Mouse (Mus musculus) embryonic facial prominence, embryonic 10.5 days (tissue): ENCODE measurements around the gene Il15ra. TPM values are rescaled to one million over a fixed set of nuclear protein-coding genes. Genes with fewer than 3 reads are reported as not detected.
A peak's percentile ranks its signal among the peaks of the same experiment; 100 is the strongest.

Source experiments
- DNase-seq: peaks from one replicate; pipeline ENCODE4 v3.0.0-alpha.2; 2017; ENCODE audit warnings: low spot score
- H3K27ac ChIP-seq: fragments of 300-500 bp; sonication (generic); replicated peaks from 2 replicates; pipeline ENCODE4 v1.5.1; 2016; ENCODE audit warnings: mild to moderate bottlenecking
- H3K27me3 ChIP-seq: fragments of 300-500 bp; sonication (generic); replicated peaks from 2 replicates; pipeline ENCODE4 v1.6.1; 2016; ENCODE audit warnings: low read depth, mild to moderate bottlenecking; ENCODE audit not compliant: poor library complexity, severe bottlenecking
- H3K36me3 ChIP-seq: fragments of 300-500 bp; sonication (generic); replicated peaks from 2 replicates; pipeline ENCODE4 v1.6.1; 2016; ENCODE audit warnings: mild to moderate bottlenecking, moderate library complexity
- H3K4me1 ChIP-seq: fragments of 300-500 bp; sonication (generic); 2 replicates; pipeline ENCODE4 v1.6.1; 2016
- H3K4me3 ChIP-seq: fragments of 300-500 bp; sonication (generic); 2 replicates; pipeline ENCODE4 v1.5.1; 2016; ENCODE audit warnings: mild to moderate bottlenecking, moderate library complexity
- H3K9me3 ChIP-seq: fragments of 300-500 bp; sonication (generic); 2 replicates; pipeline ENCODE4 v1.6.1; 2016; ENCODE audit warnings: mild to moderate bottlenecking
- WGBS: fragments of 180-500 bp; shearing (Covaris S2); methylation state at CpG from one replicate; pipeline ENCODE4 v1.1.7; 2016; 5-methylcytosine and 5-hydroxymethylcytosine counted together
- polyA plus RNA-seq: library from polyadenylated mRNA; unstranded; fragments of >200 nt; fragmentation: Nextera tagmentation; extraction: Ambion mirVana; gene quantifications from 2 replicates; pipeline ENCODE4 v1.2.1, GENCODE M21; 2016

Gene Il15ra
- polyA plus RNA-seq, 1 experiment from 2014 or later = 0.57 TPM

DNA sequence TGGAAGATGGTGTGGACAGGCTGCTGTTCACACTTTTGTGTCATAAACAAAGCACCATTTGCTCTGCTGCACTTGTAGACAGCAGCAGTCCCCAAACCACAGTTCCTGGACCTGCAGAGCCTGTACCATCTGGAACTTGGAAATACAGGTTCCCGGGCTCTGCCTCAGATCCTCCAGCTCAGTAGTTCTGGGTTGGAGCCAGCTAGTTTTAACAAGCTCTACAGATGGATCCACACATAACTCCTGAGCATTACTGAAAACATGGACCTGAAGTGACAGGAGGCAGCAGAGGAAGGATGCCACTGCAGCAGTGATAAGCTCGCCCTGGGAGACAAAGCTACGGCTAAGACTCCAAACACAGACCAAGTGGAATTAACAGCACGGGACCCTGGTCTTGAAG, 9.4 kb downstream of the Il15ra start:
- H3K4me1 ChIP-seq = no peaks in the 10 kb centered on the region
- DNase-seq = no peak
- H3K27ac ChIP-seq = no peak overlapping the region
- no peaks in the 10 kb centered on the region for H3K27me3 ChIP-seq
- WGBS = 85% methylated on average over 4 of the region's 4 CpGs
- no peak overlapping the region for H3K4me3 ChIP-seq
- no peaks in the 10 kb centered on the region for H3K36me3 ChIP-seq
- H3K9me3 ChIP-seq = no peaks in the 10 kb centered on the region

DNA sequence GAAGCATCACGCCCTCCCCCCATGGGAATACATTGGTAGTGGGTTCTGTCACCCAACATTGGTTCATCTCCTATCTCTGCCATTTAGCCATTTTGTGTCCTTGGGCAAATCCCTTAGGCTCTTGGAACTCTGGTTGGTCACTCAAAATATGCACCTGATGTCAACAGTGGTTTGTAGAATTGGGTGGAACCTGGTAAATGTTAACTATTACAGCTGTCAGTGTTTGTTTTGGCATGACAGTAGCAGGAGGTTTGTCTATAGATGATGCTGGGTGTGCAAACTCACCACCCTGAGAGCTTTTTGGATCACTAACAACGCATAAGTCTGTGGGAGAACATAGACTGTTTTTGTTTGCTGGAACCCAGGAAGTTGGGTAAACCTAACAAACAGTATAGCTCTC, 13.5 kb downstream of the Il15ra start:
- 86% methylated on average over 2 of the region's 2 CpGs for WGBS
- Histone ChIP-seq H3K27me3 (no peaks in the 10 kb centered on the region), H3K36me3 (no peaks in the 10 kb centered on the region), H3K27ac (no peak overlapping the region), H3K4me1 (no peaks in the 10 kb centered on the region), H3K4me3 (no peak overlapping the region), H3K9me3 (no peaks in the 10 kb centered on the region)
- no peak for DNase-seq

- no peak overlapping the region for H3K27ac ChIP-seq
- DNase-seq = no peak
- H3K9me3 ChIP-seq = no peaks in the 10 kb centered on the region
- H3K36me3 ChIP-seq = no peaks in the 10 kb centered on the region
- no peaks in the 10 kb centered on the region for H3K27me3 ChIP-seq
- 87% methylated on average over 9 of the region's 9 CpGs for WGBS
- no peak overlapping the region for H3K4me3 ChIP-seq
- H3K4me1 ChIP-seq = no peaks in the 10 kb centered on the region
Observed at GRCm38 (mm10) chr2:11722564-11722963, 17.5 kb downstream of the Il15ra start.

- Histone ChIP-seq H3K4me3 (no peak overlapping the region), H3K9me3 (no peaks in the 10 kb centered on the region), H3K27me3 (no peaks in the 10 kb centered on the region), H3K27ac (no peak overlapping the region), H3K36me3 (no peaks in the 10 kb centered on the region), H3K4me1 (no peaks in the 10 kb centered on the region)
- 91% methylated on average over 5 of the region's 5 CpGs for WGBS
- DNase-seq = no peak
Observed at GRCm38 (mm10) chr2:11727574-11727973, 22.5 kb downstream of the Il15ra start.

GRCm38 (mm10) chr2:11729091-11729490, 24.0 kb downstream of the Il15ra start:
- Histone ChIP-seq H3K36me3 (no peaks in the 10 kb centered on the region), H3K9me3 (no peaks in the 10 kb centered on the region), H3K27me3 (no peaks in the 10 kb centered on the region), H3K4me1 (no peaks in the 10 kb centered on the region), H3K4me3 (no peak overlapping the region), H3K27ac (no peak overlapping the region)
- 61% methylated on average over 3 of the region's 3 CpGs for WGBS
- peak; percentile 24 for DNase-seq

- no peak for DNase-seq
- Histone ChIP-seq H3K27ac (no peak overlapping the region), H3K4me3 (no peak overlapping the region), H3K36me3 (0 out of 2 replicates have a peak, but pooled peaks cover 3% of the 10 kb centered on the region), H3K4me1 (no peaks in the 10 kb centered on the region), H3K27me3 (no peaks in the 10 kb centered on the region), H3K9me3 (no peaks in the 10 kb centered on the region)
- 74% methylated on average over 5 of the region's 5 CpGs for WGBS
Observed at GRCm38 (mm10) chr2:11732978-11733377, 27.9 kb downstream of the Il15ra start.

DNA sequence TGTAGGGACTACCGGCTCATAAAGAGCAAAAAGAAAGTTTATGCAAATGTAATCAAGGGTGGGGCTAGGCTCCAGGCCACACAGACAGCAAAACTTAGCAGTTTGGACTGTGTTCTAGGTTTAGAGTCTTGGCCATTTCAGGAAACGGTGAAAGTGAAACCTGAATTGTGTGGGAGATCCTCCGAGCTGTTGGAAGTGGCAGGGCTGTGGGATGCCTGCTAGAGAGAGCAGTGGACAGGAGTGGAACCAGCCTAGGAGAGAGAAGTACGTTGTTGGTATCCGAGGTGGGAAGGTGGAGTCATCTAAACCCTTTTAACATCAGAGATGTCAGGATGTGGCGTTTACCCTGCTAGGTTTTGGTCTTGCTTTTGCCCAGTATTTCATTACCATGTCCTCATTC, 30.8 kb downstream of the Il15ra start:
- no peak for DNase-seq
- Histone ChIP-seq H3K4me3 (no peak overlapping the region), H3K36me3 (peaks cover 26% of the 10 kb centered on the region), H3K4me1 (no peaks in the 10 kb centered on the region), H3K9me3 (no peaks in the 10 kb centered on the region), H3K27ac (no peak overlapping the region), H3K27me3 (no peaks in the 10 kb centered on the region)
- WGBS = 84% methylated on average over 6 of the region's 6 CpGs

GRCm38 (mm10) chr2:11738794-11739193, 33.7 kb downstream of the Il15ra start:
- DNase-seq = no peak
- no peaks in the 10 kb centered on the region for H3K4me1 ChIP-seq
- H3K27ac ChIP-seq = no peak overlapping the region
- H3K4me3 ChIP-seq = no peak overlapping the region
- 94% methylated on average over 3 of the region's 3 CpGs for WGBS
- no peaks in the 10 kb centered on the region for H3K9me3 ChIP-seq
- H3K27me3 ChIP-seq = no peaks in the 10 kb centered on the region
- peaks cover 55% of the 10 kb centered on the region for H3K36me3 ChIP-seq

DNA sequence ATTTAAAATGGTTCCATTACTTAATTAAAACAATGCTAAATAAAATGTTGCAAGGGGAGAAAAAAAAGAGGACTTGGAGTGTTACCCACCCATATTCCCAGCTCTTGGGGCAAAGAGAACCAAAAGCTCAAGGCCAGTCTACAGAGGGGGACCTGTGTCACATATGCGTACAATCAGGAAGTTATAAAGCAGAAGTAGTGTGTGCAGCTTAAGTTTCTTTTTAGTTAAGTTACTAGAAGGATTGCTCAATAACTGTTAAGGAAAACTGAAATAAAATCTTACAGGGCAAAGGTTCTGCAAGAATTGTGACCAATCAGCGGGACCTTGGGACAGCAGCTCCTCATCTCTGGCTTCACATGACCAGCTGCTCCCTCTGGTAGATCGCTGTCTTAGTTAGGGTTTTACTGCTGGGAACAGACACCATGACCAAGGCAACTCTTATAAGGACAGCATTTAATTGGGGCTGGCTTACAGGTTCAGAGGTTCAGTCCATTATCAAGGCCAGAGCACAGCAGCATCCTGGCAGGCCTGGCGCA, 34.5 kb downstream of the Il15ra start:
- H3K36me3 ChIP-seq = peaks cover 63% of the 10 kb centered on the region
- no peak for DNase-seq
- no peak overlapping the region for H3K27ac ChIP-seq
- no peak overlapping the region for H3K4me3 ChIP-seq
- H3K27me3 ChIP-seq = no peaks in the 10 kb centered on the region
- no peaks in the 10 kb centered on the region for H3K4me1 ChIP-seq
- H3K9me3 ChIP-seq = no peaks in the 10 kb centered on the region
- 97% methylated on average over 4 of the region's 4 CpGs for WGBS

- Histone ChIP-seq H3K27ac (no peak overlapping the region), H3K4me3 (no peak overlapping the region), H3K9me3 (no peaks in the 10 kb centered on the region), H3K27me3 (no peaks in the 10 kb centered on the region), H3K36me3 (peaks cover 100% of the 10 kb centered on the region), H3K4me1 (no peaks in the 10 kb centered on the region)
- no peak for DNase-seq
- 92% methylated on average over 4 of the region's 4 CpGs for WGBS
Observed at GRCm38 (mm10) chr2:11762541-11762940, 57.5 kb downstream of the Il15ra start.

- H3K36me3 ChIP-seq = peaks cover 91% of the 10 kb centered on the region
- H3K27ac ChIP-seq = no peak overlapping the region
- WGBS = 93% methylated on average over 4 of the region's 4 CpGs
- no peaks in the 10 kb centered on the region for H3K9me3 ChIP-seq
- no peak for DNase-seq
- no peaks in the 10 kb centered on the region for H3K27me3 ChIP-seq
- H3K4me1 ChIP-seq = no peaks in the 10 kb centered on the region
- no peak overlapping the region for H3K4me3 ChIP-seq
Observed at GRCm38 (mm10) chr2:11765694-11766093, 60.6 kb downstream of the Il15ra start.

- Histone ChIP-seq H3K4me1 (no peaks in the 10 kb centered on the region), H3K9me3 (no peaks in the 10 kb centered on the region), H3K36me3 (peaks cover 82% of the 10 kb centered on the region), H3K27ac (no peak overlapping the region), H3K4me3 (no peak overlapping the region), H3K27me3 (no peaks in the 10 kb centered on the region)
- no peak for DNase-seq
- WGBS = 78% methylated on average over 5 of the region's 5 CpGs
Observed at GRCm38 (mm10) chr2:11766485-11767160, 61.5 kb downstream of the Il15ra start.

DNA sequence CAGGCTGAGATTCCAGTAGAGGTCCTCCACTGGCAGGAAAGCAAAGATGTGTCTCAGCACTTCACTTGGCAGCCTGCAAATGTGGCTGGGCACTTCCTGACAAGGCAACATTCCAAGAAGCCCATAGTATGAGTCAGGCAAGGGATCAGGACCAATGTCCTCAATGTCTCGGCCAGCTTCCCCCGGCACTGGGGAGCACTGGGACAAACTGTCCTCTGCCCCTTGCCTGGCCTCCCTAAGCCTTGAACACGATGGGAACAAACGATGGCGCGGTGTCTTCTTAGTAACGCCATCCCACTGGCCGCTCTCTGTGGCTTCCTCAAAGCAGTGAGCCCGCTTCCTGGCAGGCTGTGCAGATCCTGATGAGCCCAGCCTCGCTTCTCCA, 62.1 kb downstream of the Il15ra start:
- no peaks in the 10 kb centered on the region for H3K4me1 ChIP-seq
- H3K27ac ChIP-seq = no peak overlapping the region
- H3K4me3 ChIP-seq = no peak overlapping the region
- H3K9me3 ChIP-seq = no peaks in the 10 kb centered on the region
- H3K36me3 ChIP-seq = peaks cover 76% of the 10 kb centered on the region
- 83% methylated on average over 10 of the region's 10 CpGs for WGBS
- H3K27me3 ChIP-seq = no peaks in the 10 kb centered on the region
- no peak for DNase-seq
